Mouse (Mus musculus) cerebellum, adult 8-10 months (tissue): ENCODE results near the gene Asb9.

Source experiments
- DNase-seq: peaks from one replicate; pipeline ENCODE4 v3.0.0; 2022

Asb9 gene

GRCm38 (mm10) chrX:164505709-164506498 lies at the start of gene Asb9:
TSS of gene Asb9 (plus strand) at chrX:164506327.
- no peak for DNase-seq

GRCm38 (mm10) chrX:164459205-164459878 lies 46.8 kb upstream of the Asb9 start:
- no peak for DNase-seq

- no peak for DNase-seq
Observed at GRCm38 (mm10) chrX:164502258-164502657, 3.9 kb upstream of the Asb9 start.

DNA sequence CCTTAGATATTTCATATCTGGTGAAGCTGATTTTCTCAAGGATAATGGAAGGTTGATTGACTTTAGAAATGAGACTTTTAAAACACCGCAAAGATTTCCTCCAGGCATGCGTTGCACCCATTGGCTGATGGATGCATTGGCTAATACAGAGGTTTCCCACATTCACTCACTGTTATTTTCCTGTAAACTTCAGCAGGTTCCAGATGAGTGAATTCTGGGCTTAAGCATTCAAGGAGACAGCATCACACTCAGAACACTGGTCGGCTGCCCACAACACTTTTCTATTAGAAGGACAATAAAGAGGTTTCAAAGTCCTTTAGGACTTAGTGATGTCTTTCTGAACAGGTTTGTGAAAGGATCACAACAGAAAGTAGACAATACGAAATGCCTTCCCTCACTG lies 941 bp downstream of the Asb9 start:
- DNase-seq, result no peak

DNA sequence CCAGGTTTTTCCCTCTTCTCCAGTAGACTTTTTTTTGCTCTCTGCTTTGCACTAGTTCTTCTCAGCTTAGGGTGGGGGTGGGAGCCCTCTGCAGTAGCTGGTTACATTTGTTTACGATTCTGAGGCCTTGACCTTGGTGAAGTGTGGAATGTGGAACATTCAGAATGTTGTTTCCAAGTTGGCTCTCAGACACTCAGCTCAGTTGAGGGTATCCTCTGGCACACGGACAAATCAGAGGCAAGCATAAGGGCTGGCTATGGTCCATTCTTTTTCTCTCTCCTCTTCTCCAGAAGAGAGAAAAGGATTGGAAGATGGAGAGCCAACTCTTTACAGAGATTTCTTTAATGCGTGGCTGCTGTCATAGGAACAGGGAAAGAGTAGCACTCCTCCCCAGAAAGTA lies 2.6 kb downstream of the Asb9 start:
- no peak for DNase-seq

- DNase-seq, result no peak
Observed at GRCm38 (mm10) chrX:164522138-164522537, 16.0 kb downstream of the Asb9 start.

DNA sequence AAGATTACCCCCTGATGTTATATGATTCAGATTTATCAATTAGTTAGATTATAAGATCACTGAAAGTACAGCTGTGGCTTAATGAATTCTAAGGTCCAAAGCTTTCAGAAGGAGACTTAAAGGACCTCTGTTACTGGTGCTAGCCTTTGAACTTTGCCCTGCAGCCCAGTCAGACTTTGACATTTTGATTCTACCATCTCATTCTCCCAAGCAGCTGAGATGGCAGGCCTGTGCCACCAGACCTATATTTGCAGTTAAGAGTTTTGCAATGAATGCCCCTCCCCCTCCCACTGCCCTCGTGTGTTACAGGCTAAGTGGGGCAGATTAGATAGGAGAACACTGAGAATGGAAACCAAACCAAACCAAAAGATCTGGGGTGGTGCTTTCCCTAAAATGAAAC lies 20.4 kb downstream of the Asb9 start:
- DNase-seq, result no peak

DNA sequence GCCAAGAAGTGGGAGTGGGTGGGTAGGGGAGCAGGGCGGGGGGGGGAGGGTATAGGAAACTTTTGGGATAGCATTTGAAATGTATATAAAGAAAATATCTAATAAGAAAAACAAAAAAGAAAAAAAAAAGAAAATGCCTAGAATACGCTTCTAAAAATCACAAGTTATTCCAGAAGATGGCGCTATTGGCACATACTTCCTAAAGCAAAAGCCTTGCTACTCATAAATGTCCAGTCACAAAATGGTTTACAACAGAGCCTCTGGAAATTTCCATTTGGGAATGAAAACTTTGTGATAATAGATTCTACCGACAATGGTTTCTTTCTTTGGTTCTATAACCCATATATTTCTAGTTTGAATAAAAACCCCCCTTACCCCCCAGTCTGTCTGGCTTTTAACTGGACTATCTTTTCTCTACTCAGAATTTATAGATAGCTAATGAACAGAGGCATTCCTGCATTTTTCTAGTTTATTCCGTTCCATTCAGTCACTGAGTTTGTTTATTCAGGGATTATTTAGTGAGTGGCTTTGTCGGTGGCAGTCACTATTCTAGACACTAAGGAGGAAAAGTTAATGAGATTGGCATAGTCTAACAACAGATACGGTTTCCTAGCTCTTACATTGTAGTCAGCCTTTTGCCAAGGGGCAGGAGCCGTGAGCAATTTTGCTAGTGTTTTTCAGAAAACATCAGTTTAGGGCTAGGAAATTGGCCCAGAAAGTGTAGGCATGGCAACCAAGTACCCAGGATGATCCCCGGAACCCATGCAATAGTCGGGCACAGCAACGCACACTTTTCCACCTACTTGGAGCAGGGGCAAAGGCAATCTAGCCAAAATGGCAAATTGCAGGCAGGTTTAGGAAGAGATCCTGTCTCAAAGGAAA lies 35.5 kb downstream of the Asb9 start:
- DNase-seq, result no peak

- DNase-seq, result no peak
Observed at GRCm38 (mm10) chrX:164570195-164570594, 64.1 kb downstream of the Asb9 start.

- DNase-seq, result no peak
Observed at GRCm38 (mm10) chrX:164576967-164577366, 70.8 kb downstream of the Asb9 start.
